Mouse (Mus musculus): ENCODE data around the gene Lpp.

Gene Lpp

DNA sequence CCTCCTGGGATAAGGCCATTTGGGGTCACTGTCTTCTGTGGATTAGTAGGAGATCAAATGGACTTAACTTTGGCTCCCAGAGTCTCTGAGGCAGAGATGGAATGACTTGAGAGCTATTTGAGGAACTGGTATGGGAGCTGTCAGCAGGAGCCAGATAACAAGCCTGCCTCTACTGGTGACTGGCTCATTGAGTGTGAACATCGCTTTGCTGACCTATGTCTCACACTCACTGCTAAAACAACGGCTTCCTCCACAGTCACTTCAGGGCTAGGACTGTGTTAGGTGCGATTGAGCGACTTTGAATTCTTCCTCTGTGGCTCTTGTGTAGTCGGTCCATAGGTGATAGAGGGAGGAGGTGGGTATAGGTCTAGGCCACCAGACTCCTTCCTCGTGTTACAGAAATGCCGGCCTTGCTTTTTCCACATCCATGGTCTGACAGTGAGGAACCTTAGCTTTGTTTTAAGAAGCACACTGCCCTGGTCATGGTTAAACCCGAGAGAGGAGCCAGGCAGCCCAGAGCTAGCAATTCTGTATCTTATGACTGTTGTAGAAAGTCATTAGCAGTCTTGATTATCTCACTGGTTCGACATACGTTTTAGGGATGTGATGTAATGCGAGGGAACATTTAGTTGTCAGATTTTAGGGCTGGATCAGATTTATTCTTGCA lies 108.5 kb downstream of the Lpp start:
- no peak for DNase-seq (ENCODE audit: low spot score in 2 of 2)

- no peak for DNase-seq (ENCODE audit: low spot score in 2 of 2)
These were observed 109.1 kb downstream of the Lpp start for GRCm38 (mm10) chr16:24502295-24502823.

DNA sequence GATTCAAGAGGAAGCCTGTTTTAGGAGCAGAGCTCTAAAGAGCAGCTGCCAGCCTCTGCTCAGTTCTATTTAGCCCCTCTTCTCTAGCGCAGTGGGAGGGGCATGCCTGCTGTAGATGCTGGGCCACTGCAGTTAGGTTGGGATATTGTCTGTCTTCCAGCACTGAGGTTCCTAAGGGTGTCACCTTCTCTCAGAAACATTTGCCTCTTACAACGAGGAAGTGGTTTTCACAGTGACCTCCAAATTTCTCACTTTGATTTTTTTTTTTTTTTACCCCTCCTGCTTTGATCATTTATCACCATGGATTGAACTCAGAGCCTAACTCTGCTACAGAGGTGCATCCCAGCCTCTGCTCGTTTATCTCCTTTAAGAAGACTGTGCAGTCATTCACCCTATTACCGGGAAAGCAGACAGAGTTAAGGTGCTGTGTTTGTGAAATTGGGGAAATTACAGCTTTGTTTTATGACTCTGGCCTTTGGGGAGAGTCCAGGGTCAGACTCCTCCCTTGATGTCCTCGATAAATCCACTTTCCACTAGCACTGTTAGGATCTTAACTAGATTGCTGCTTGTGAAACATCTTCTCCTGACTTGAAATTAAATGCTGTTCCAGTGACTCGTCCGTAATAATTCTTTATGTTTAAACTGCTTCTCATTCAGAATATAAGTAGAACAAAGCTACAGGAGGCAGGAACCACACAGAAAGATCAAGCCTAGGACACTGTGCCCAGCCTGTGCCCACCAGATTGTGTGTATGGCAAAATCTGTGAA lies 111.7 kb downstream of the Lpp start:
- no peak for DNase-seq (ENCODE audit: low spot score in 2 of 2)

DNA sequence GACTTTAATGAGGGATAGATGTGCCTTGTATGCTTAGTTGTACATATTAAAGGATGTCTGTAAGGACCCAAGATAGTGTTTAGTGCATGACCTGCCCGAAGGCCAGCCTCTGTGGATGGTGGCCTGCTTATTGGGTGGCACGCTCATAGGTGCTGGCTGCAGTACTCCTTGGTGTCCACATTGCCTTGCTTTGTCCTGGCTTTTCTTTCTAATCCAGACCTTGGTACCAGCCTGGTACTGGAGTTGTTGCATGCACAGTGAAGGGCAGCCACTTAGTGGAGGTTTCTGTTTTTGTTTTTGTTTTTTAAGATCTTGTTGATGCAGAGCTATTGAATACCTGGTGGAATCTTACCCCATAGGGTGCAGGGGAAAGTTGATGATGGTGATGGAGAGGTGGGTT lies 112.9 kb downstream of the Lpp start:
- DNase-seq (ENCODE audit: low spot score in 2 of 2): no peak

DNA sequence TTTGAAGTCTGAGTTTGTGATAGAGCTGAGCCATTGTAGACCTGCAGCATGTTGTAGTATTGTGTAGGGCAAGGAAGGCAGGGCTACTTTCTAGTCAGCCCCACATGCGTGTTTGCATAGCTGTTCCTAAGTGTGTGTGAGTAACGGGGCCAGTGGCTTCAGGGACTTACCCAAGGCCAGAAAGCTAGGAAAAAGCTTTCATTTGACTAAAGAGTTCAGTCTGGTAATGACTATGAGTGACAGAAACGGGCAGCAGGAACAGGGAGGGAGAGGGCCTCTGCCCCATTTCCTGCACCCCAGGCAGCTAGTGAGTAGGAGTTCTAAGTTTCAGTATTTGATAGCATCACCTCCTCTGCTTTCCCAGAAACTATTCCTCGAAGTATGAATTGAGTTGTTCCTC lies 113.4 kb downstream of the Lpp start:
- DNase-seq (ENCODE audit: low spot score in 2 of 2): no peak

DNA sequence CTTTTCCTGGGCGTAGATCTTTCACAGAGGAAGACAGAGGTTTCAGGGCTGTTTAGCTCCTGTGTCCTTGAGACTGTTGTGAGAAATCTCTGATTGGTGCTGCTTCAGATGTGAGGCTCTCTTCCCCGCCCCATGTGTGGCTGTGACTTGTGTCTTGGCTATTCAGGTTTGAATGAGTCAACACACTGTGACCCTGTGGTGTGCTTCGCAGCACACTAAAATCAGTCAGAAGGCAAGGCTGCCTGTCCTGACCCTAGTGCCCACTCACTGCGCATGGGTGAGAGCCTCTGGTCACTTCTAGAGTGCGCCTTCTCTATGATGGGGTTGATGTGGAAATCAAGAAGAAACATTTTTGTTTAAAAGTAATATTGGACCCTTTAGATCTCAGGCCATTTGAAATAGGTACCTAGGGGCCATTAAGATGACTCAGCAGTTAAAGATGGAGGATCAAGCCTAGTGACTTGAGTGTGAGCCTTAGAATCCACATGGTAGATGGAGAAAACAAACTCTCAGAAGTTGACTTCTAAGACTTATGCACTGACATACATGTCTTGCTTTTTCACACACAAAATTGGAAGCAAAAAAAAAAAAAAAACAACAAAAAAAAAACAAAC lies 114.7 kb downstream of the Lpp start:
- no peak for DNase-seq (ENCODE audit: low spot score in 2 of 2)

DNA sequence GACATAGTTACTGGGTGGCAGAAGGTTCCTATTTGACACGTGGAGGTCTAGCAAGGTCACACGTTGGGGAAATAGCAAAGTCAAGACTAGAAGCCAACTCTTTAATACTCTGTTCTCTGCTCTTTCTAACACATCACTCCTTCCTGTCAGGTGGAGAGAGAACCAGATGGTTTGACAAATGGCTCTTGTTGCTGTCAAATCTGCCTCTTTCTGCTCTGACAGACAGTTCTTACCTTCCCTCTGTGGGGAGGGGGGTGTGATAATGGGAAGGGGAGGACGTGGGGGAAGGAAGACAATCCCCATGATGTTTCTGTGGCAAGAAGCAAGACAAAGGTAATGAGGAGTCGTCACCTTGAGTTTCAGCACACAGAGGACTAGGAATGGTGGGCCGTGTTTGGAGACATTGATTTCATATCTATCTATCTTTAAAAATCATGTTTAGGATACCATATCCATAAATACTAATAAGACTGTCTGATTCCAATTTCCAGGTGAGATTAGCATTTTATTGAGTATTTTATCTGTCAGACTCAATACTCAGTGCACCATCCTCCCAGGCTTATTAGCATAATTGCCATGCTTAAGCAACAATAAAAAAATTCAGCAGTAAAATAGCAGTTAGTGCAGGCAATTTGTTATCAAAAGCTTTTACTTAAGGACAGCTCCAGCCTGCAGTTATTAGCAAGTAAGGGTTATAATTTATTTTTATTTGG lies 115.9 kb downstream of the Lpp start:
- DNase-seq (ENCODE audit: low spot score in 2 of 2): no peak

GRCm38 (mm10) chr16:24509813-24510166 lies 116.5 kb downstream of the Lpp start:
- DNase-seq (ENCODE audit: low spot score in 2 of 2): no peak

DNA sequence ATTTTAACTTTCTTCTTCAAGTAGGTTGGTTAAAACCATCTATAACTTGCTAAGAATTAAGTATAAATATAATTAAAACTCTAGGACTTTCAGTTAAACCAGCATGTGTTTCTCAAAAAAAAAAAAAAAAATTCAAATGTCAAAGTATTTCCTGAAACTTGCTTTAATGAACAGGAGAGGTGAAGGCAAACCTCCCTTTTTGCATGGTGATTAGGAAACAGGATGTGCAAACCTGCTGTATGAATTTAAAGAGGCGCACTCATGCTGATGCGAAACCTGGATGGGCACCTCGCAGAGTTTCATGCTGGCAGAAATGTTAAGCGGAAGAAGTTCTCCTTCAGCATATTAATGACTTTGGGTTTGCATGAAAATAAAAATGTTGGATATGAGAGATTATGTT lies 119.9 kb downstream of the Lpp start:
- no peak for DNase-seq (ENCODE audit: low spot score in 2 of 2)

DNA sequence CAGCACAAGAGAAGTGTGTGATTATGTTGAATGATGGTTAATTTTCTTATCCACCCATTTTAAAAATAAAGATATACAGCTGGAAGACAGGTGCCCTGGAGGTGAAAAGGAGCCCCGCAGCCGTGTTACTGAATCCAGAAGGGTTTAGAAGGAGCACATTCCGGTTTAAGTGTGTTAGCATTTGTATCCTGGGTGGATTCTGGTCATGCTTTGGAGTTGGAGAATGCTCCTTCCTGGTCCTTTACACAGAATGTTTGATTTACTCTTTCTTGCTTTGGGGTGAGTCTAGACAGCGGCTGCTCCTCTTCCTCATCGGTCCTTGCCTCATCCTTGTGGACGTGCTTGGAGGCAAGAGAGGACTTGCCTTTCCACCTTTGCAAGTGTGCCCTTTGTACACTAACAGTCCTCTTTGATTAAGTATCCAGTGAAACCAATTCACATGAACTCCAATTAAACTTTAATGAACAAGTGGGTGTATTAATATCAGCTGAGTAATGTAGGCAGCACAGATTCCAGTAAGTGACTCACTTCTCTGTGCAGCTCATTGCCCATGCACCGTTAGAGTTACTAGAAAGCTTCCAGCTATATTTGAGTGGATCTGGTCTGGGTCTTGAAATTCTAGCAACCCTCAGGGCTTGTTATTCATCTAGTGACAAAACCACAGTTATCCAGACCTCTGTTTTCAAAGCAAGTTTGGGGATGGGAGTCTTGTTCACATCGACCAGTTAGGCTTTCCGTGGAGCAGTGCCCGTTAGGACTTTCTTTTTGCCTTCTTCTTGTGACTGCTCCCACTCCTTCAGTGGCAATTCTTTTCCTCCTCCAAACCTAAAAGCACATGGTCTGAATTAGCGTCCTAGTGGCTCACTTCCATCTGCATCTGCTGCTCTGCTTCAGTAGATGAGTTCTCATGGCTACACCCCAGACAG lies 121.8 kb downstream of the Lpp start:
- DNase-seq (ENCODE audit: low spot score in 2 of 2): no peak

DNA sequence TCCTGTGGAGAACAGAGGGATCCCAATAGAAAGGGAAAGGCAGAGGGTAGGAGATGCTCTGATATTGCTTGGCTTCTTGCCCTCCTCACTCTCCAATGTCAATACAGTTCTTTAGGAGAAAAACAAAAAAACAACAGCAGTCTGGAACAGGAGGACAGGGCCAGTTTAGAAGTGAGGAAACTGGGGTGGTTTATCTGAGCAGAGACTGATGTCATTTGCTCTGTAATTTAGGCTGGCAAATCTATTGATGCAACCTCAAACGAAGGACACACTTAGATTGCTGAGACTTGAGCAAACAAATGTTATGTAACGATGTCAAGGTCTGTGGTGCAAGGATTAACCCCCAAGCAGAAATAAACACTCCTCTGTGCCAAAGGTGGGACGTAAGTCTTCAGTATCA lies 123.7 kb downstream of the Lpp start:
- DNase-seq (ENCODE audit: low spot score in 2 of 2): no peak

DNA sequence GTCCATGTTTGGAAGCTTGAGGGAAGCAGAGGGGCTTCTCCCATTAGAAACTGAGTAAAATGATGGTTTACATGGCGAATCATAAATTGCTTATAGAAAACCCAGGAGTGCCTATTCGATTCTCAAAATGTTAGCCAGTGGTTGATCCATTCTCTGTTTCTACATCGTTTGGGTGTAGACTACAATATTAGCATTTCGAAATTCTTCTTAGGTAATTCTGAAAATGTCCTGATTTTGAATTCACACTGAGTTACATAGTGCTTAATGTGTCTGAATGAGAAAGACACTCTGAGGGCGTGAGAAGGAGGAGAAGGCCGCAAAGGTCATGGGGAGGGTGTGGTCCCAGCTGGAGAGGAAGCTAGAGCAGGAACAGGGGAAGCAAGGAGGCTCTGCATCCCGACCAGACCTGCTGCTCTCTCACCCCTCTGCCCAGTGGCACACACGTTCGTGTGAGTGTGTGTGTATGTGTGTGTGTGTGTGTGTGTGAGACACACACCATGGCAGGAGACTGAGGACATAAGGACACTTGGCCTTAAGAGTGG lies 124.3 kb downstream of the Lpp start:
- no peak for DNase-seq (ENCODE audit: low spot score in 2 of 2)

GRCm38 (mm10) chr16:24518785-24519184 lies 125.5 kb downstream of the Lpp start:
- no peak for DNase-seq (ENCODE audit: low spot score in 2 of 2)

- no peak for DNase-seq (ENCODE audit: low spot score in 2 of 2)
These were observed 133.9 kb downstream of the Lpp start for GRCm38 (mm10) chr16:24527219-24527618.

- DNase-seq (ENCODE audit: low spot score in 2 of 2): no peak
These were observed 138.4 kb downstream of the Lpp start for GRCm38 (mm10) chr16:24531681-24532080.

- DNase-seq (ENCODE audit: low spot score in 2 of 2): peak in 1 of 2 experiments; percentile 41
These were observed 141.9 kb downstream of the Lpp start for GRCm38 (mm10) chr16:24535221-24535620.

DNA sequence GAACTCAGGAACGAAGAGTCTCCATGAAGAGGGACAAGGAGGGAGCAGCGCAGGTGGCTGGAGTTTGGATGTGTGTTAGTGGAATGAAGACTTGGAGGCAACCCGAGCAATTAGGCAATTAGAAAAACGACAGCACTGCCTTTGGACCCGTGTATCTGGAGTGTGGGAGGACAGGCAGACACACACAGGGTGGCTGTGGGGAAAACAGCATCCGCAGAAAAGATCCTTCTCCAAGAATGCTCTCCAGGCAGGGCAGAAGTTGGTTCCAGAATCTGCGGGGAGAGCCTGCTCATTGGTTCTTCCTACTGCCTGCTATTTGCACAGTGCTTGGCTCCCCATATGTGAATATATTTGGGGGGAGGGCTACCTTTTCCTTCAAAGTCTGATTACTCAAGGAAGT lies 143.0 kb downstream of the Lpp start:
- peak in 1 of 2 experiments; percentile 4 for DNase-seq (ENCODE audit: low spot score in 2 of 2)

- no peak for DNase-seq (ENCODE audit: low spot score in 2 of 2)
These were observed 145.7 kb downstream of the Lpp start for GRCm38 (mm10) chr16:24539003-24539402.

GRCm38 (mm10) chr16:24542864-24543263 lies 149.6 kb downstream of the Lpp start:
- peak in 1 of 2 experiments; percentile 17 for DNase-seq (ENCODE audit: low spot score in 2 of 2)

GRCm38 (mm10) chr16:24545366-24545765 lies 152.1 kb downstream of the Lpp start:
- DNase-seq (ENCODE audit: low spot score in 2 of 2): no peak

DNA sequence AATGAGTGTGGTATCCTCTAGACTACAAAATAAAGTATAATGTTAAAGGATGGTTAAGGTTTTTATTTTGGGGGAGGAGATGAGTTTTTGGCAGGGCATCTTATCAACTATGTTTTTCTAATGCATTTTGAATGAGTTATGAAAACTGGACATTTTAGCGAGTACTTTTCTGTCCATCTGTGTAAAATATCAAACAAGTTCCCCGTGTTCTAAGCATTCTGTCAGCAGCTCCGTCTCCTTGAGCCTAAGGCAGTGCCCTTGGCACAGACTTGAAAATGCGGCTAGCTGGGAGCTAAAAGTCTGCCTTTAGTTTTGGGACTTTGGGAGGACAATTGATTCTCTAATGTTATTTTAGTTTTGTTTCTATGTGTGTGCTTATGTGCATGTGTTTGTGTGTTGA lies 165.2 kb downstream of the Lpp start:
- DNase-seq (ENCODE audit: low spot score in 2 of 2): no peak

All from right cerebral cortex, postnatal 36 days (tissue).